Mouse (Mus musculus) right cerebral cortex, postnatal 14 days (tissue): Measurements from ENCODE around the gene Tacr2.

Experiments
- DNase-seq: peaks from one replicate; pipeline ENCODE4 v3.0.0; 2022

The Tacr2 gene

DNA sequence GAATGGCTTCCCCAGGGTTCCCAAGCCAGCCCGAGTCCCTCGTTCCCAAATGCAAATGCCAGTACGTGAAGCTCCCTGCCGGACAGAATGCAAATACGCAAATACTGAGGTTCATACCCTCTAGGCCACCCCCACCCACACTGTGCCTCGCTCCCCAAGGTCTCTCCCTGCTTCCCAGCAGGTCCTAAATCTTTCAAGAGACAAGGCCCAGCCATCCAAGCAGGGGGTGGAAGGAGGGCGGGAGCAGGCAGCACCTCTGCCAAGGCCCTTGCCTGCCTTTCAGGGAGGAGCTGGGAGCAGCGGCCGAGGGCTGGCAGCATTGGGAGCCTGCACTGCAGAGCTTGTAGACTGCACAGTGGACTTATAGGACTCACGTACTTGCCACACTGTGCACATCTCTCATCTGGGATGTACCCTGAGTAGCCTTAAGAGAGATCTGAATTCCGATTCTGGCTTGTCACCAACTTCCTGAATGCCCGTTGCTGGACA lies at the start of gene Tacr2:
Gene Tacr2, plus strand, starts transcription at position 439 of the 489 bp plus-strand sequence.
- DNase-seq, result no peak

DNA sequence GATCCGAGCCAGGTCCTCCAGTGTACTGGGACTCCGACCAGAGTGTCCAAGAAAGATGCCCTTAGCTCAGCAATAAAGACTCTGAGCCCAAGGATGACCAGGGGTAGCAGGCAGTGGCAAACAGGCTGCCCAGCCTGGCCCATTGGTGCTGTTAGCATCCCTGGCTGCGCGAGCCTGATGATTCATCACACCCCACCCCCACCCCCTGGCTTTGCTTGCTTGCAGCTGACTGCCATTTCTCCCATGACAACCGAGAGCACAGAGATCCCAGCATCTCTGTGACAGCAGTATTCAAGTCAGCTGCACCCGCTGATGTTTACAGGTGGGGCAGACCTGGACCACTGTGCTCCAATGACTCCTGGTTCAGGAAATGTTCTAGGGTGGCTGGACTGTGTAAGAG lies 49.7 kb upstream of the Tacr2 start:
- DNase-seq, result peak; percentile 54

GRCm38 (mm10) chr10:62208241-62208896 lies 43.9 kb upstream of the Tacr2 start:
- DNase-seq, result no peak

DNA sequence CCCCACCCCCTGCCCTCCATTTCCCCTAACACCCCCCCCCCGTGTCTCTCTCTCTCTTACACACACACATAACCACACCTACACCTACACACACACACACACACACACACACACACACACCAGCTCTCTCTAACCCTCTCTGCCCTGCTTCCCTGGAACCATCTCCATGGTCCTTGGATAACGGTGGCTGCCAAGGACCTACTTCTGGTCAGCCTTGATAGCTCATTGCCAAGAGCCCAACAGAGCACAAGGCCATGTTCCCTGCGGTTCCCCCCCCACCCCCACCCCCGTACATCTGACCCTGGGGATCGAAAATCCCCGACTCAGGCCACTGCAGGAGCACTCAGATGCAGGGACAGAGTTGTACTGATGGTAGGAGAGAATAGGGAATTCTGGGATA lies 40.9 kb upstream of the Tacr2 start:
- no peak for DNase-seq

DNA sequence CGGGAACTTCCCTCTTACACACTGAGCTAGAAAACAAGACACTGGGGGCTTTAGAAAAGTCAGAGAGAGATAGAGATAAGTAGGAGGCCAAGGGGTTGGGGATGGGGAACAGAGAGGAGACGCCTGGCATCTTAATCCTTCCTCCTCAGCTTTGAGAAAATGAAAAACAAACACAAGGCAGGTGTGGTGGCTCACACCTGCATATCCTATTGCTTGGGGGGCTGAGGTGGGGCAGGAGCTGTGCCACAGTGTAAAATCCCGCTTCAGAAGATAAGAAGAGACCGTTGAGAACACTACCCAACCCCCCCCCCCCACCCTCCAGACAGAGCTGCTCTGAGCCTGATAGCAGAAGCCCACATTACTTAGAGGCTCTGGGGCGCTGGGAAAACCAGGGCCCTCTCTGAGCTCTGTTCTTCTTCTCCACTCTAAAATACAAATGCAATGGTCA lies 37.0 kb upstream of the Tacr2 start:
- no peak for DNase-seq

GRCm38 (mm10) chr10:62215633-62216032 lies 36.6 kb upstream of the Tacr2 start:
- DNase-seq, result no peak

GRCm38 (mm10) chr10:62216595-62216994 lies 35.6 kb upstream of the Tacr2 start:
- DNase-seq, result no peak

GRCm38 (mm10) chr10:62217196-62217595 lies 35.0 kb upstream of the Tacr2 start:
- DNase-seq, result no peak

DNA sequence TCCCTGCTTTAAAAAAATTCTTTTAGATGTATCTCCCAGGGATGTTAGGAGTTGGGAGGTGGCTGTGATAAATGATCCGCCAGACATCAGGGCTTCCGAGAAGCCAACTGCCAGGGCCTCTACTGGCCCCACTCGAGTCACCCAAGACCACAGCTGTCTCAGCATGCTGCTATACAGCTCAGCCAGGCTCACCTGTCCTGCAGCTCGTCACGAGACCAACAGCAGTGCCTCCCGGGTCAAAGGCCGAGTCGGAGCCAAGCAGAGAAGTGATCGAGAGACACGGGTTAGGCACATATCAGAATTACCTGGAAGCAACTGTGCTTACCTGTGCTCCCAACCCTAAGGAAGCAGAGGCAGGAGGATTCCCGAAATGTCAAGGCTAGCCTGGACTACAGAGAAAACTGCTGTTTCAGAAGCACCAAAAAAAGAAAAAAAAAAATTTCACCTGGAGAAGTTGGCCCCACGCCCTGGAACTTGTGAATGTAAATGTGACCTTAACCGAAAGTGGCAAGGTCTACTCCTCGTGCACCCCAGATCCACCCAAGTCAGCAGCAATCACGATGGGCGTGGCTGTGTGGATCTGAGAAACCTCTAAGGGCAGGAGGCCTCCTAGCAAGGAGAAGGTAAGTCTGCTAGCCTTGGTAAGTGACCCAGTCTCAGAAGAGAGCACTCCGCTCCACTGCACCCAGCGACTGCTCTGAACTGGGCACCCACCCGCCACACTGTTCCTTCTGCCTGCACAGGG lies 34.0 kb upstream of the Tacr2 start:
- DNase-seq, result no peak

DNA sequence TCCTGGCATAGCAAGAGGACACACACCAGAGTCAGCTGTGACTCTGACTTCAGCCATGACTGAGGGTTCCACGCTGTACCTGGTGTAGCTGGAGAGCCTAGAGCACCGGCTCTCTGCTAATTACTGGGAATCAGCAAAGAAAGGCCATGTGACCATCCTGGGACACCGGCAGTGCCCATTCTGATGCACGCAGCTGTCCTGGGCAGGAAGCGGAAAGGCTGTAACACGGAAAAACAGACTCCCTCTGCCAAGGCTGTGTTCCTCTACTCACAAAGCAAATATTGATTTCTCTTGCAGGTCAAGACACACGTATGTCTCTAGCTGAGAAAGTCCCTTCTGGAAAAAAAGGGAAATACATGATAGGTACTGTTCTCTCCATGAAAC lies 33.5 kb upstream of the Tacr2 start:
- no peak for DNase-seq

DNA sequence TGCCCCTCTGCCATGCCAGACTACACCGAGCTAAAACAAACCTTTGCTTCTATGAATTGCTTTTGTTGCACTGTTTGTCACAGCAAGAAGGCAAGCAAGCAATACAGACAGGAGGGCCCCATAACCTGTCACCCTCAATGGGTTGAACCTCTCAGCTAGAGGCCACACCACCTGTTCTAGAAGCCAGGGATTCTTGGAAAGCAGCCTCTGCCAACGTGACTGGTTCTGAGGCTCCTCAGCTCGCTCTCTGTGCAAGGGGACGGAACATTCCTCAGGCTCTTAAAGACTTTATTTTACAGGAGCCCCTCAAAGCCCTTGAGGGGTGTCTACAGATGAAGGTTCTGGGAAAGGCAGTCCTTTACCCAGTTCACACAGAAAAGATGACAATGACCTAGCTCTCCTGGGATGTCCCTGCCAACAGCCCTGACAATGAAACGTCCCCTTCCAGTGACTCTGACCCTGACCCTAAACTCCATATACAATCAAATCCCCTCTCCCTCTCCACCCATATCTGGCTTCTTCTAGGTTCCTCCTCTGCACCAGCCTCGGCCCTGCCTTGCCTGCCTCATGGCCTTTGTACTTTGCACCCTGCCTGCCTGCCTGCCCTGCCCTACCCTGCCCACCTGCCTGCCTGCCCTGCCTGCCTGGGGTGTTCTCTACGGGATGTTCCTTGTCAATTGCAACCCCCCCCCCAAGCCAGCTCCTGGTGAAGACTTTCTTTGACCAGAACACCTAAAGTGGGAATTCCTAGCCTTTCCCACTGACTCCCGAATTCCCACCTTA lies 31.3 kb upstream of the Tacr2 start:
- no peak for DNase-seq

DNA sequence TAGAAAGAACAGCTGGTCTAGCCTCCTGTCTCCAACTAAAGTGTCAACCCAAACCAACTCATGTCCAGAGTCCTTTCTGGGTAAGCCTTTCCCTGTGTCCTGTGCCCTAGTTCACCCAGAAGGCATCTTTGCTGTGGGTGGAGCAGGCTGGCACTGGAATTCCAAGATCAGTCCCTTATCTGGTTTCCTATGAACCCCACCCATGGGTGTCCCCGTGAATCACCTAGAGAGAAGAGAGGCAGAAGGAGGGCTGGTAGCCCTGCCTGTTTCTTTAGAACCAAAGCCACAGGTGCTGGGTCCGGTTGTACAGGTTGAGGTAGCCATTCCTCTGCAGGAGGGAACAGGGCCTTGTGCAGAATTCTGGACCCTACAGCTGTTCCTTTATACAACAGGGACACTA lies 30.6 kb upstream of the Tacr2 start:
- DNase-seq, result no peak

- DNase-seq, result no peak
Measured at GRCm38 (mm10) chr10:62222777-62223176, 29.5 kb upstream of the Tacr2 start.

DNA sequence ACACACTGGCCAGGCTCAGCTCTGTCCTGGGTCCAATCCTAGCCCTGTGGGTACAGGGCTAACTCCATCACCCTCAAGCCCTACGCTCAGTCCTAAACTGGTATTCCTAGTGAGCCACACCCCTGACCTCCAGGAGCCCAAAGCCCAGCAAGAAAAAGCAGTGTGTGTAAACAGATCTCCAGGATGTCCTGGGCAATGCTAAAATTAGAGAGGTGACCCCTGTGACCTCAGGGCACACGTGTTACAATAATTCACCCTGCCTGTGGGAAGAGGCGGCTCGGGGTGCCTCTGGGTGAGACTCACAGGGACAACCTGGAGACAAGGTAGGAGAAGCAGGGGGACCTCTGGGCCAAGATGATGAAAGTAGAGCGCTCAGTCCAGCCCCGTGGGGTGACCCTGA lies 28.0 kb upstream of the Tacr2 start:
- no peak for DNase-seq

GRCm38 (mm10) chr10:62225839-62226238 lies 26.4 kb upstream of the Tacr2 start:
- DNase-seq, result no peak

GRCm38 (mm10) chr10:62228126-62228525 lies 24.1 kb upstream of the Tacr2 start:
- DNase-seq, result no peak

GRCm38 (mm10) chr10:62230708-62231394 lies 21.4 kb upstream of the Tacr2 start, which contains the start of gene Tspan15:
Gene Tspan15 (minus strand): TSS chr10:62231251.
- DNase-seq, result peak; percentile 77

- no peak for DNase-seq
Measured at GRCm38 (mm10) chr10:62231395-62231732, 20.9 kb upstream of the Tacr2 start.

DNA sequence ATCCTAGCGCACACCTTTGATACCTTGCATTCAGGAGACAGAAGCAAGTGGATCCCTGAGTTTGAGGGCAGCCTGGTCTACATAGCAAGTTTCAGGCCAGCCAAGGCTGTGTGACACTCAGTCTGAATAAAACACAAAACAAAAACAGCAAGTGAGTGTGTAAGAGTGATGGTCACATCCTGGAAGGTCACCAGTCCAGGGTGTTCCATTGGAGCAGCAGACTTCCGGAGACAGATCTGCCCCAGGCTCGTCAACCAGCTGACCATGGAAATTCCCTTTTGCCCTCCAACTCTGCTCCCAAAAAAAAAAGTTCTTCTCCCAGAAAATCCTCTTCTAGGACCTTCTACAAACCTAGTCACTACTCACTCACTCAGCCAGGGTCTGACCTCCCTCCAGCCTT lies 20.4 kb upstream of the Tacr2 start:
- DNase-seq, result no peak

GRCm38 (mm10) chr10:62236165-62236564 lies 16.1 kb upstream of the Tacr2 start:
- DNase-seq, result no peak

- DNase-seq, result no peak
Measured at GRCm38 (mm10) chr10:62237205-62237604, 15.0 kb upstream of the Tacr2 start.

DNA sequence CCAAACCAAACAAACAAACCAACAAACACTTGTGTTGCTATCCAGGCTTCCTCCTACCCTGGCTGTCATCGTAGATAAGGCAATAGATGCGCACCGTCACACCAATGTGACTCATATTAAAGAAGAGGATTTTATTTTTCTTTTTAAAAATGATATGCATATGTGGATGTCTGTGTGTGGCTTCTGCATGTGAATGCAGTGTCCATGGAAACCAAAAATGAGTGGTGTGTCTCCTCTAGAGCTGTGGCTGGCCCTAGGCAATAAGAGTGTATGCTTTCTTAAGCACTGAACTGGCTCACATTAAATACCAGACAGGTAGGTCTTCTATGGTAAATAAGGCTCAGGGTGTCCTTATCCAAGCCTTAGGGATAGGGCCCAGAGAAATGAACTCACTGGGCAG lies 13.6 kb upstream of the Tacr2 start:
- no peak for DNase-seq

DNA sequence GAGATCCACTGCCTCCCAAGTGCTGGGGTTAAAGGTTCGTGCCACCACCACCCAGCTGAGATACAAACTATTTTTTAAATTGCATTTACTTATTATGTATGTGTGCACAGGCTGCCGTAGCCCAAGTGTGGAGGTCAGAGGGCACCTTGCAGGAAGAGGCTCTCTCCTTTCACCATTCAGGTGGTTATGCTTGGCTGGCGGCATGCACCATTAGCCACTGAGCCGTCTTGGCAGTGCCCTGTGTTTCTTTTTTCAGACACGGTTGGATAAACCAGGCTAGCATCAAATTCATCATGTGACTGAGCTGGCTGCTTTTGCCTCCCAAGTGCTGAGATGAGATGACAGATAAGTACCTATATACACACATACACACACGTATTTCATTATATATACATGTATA lies 13.0 kb upstream of the Tacr2 start:
- no peak for DNase-seq
